Mouse (Mus musculus): ENCODE results near the gene Slc2a4. TPM values are rescaled to one million over a fixed set of nuclear protein-coding genes. Genes with fewer than 3 reads are reported as not detected.
"Not testable (repeated sequence)": the region's sequence is repeated elsewhere in the genome, so short reads cannot be mapped to it uniquely, and the experiment has no call there.

The Slc2a4 gene
- polyA plus RNA-seq, 1 experiment: not detected

DNA sequence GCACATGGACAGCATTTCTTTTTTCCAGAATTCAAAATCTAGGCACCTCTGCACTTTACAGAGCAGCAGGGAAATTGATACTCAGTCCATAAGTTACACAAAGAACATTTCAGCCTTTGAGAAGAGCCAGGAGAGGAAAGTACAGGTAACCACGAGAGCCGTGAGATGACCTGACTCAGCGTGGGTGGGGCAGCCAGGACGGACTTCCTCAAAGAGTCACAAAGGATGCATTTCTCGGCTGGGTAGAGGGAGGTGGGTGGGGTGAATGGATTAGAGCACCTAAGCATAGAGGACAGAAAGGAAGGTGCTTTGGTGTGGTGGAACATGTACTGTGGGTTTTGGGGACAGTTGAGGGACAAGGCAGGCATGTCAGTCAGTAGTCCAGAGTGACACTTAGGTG is 13.9 kb upstream of the Slc2a4 start:
- H3K4me1 ChIP-seq (ENCODE audit: control insufficient read depth, insufficient read depth, low read length): no peaks in the 10 kb centered on the region
- no peak overlapping the region for H3K27ac ChIP-seq (ENCODE audit: insufficient read depth, low read depth, low read length)
- TF ChIP-seq CTCF (IDR thresholded peaks at IDR 0.05; ENCODE audit: low read depth, low read length) (no peak), POLR2A (IDR thresholded peaks at IDR 0.05; ENCODE audit: borderline replicate concordance, low read depth, low read length) (no peak)
- no peak overlapping the region for H3K4me3 ChIP-seq (ENCODE audit: insufficient read depth, low read length)

DNA sequence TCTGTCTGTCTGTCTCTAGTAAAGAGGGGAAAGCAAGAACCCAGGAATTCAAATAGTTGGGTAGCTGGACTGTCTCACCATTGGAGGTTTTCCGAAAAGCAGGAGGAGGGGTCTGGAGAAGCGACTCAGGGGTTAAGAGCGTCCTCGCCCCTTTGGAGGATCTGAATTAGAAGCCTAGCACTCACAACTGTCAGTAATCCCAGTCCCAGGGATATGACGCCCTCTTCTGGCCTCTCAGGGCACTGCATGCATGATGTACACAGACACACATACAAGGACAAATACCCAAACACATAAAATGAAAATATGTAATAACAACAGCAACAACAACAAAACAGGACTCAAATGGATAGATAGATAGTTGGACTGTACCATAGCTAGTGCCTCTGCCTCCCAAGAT is 12.6 kb upstream of the Slc2a4 start:
- TF ChIP-seq POLR2A (IDR thresholded peaks at IDR 0.05; ENCODE audit: borderline replicate concordance, low read depth, low read length) (no peak), CTCF (IDR thresholded peaks at IDR 0.05; ENCODE audit: low read depth, low read length) (peak; percentile 54; the same call in 1 of the 2 replicates)
- H3K4me3 ChIP-seq (ENCODE audit: insufficient read depth, low read length): no peak overlapping the region
- H3K4me1 ChIP-seq (ENCODE audit: control insufficient read depth, insufficient read depth, low read length): no peaks in the 10 kb centered on the region
- H3K27ac ChIP-seq (ENCODE audit: insufficient read depth, low read depth, low read length): no peak overlapping the region

DNA sequence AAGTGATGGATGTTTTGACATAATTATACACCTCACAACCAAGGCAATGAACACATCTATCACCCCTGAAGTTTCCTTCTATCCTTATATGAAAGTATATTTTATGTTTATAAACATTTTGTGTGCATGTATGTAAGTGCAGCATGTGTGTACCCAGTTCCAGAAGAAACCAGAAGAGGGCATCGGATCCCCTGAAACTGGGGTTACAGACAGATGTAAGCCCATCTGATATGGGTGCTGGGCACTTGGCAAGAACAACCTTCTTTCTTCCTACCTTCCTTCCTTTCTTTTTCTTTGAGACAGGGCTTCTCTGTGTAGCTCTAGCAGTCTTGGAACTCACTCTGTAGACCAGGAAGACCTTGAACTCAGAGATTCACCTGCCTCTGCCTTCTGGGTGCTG is 8.2 kb upstream of the Slc2a4 start:
- no peak overlapping the region for H3K4me3 ChIP-seq (ENCODE audit: insufficient read depth, low read length)
- no peak for TF ChIP-seq POLR2A (IDR thresholded peaks at IDR 0.05; ENCODE audit: borderline replicate concordance, low read depth, low read length)
- TF ChIP-seq CTCF (IDR thresholded peaks at IDR 0.05; ENCODE audit: low read depth, low read length): no peak
- H3K4me1 ChIP-seq (ENCODE audit: control insufficient read depth, insufficient read depth, low read length): no peaks in the 10 kb centered on the region
- no peak overlapping the region for H3K27ac ChIP-seq (ENCODE audit: insufficient read depth, low read depth, low read length)

DNA sequence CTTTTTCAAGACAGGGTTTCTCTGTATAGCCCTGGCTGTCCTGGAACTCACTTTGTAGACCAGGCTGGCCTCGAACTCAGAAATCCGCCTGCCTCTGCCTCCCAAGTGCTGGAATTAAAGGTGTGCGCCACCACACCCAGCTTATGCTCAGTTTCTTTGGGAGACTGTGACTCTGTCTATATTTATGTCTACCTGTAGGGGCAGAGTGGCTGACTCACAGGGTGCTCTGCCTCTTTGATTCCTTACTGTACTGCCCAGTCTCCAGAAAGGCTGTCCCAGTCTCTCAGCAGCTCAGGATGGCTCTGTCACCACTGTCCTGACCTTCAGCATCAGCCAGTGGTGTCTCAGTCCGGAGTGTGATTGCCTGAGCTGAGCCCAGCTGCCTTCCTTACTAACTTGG is 7.6 kb upstream of the Slc2a4 start:
- H3K4me1 ChIP-seq (ENCODE audit: control insufficient read depth, insufficient read depth, low read length); H3K27ac ChIP-seq (ENCODE audit: insufficient read depth, low read depth, low read length); H3K4me3 ChIP-seq (ENCODE audit: insufficient read depth, low read length): not testable (repeated sequence)

DNA sequence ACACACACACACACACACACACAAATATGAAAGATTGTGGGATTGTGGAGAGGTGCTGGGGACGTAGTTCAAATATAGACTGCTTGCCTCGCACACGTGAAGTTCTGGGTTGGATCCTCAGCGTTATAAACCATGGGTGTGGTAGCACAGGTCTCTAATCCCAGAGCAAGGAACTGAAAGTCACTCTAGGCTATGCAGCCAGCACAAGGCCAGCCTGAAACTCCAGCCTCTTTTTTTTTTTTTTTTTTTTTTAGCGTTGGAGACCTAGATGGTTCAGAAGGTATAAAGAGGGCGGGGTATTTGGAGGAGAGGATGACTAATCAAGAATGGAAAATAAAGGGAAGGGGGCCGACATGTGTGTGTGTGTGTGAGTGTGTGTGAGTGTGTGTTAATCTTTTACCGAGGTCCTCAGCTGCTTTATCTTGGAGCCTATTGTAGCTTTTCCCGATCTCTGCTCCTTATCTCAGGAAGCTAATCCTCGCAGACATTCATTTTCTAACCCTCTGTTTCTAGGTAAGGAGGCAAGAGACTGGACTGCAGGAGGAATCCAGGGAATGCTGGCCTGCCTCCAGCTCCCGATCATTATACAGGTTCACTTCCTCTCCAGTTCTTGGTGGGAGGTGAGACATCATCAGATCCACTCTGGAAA is 5.4 kb upstream of the Slc2a4 start:
- H3K4me1 ChIP-seq (ENCODE audit: control insufficient read depth, insufficient read depth, low read length): peaks cover 4% of the 10 kb centered on the region; the same call in 1 of the 2 replicates
- no peak overlapping the region for H3K27ac ChIP-seq (ENCODE audit: insufficient read depth, low read depth, low read length)
- TF ChIP-seq POLR2A (IDR thresholded peaks at IDR 0.05; ENCODE audit: borderline replicate concordance, low read depth, low read length) (no peak), CTCF (IDR thresholded peaks at IDR 0.05; ENCODE audit: low read depth, low read length) (no peak)
- H3K4me3 ChIP-seq (ENCODE audit: insufficient read depth, low read length): no peak overlapping the region

DNA sequence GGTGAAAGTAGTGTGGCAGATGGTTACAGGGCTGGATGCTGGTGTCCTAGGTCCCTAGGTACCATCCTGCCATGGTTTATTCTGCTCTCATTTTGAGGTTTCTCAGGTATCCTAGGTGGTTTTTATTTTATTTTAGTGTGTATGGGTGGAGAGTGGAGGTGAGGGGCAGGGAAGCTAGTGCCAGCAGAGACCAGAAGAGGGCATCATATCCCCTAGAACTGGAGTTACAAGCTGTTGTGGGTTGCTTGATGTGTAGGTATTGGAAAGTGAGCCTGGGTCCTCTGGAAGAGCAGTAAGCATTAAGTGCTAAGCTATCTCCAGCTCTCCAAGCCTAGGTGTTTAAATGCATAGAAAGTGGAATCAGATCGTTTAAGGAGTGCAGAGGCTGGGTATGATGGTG is 4.3 kb upstream of the Slc2a4 start:
- Histone ChIP-seq H3K4me3 (ENCODE audit: insufficient read depth, low read length) (no peak overlapping the region), H3K4me1 (ENCODE audit: control insufficient read depth, insufficient read depth, low read length) (peaks cover 5% of the 10 kb centered on the region; the same call in 1 of the 2 replicates), H3K27ac (ENCODE audit: insufficient read depth, low read depth, low read length) (no peak overlapping the region)
- TF ChIP-seq CTCF (IDR thresholded peaks at IDR 0.05; ENCODE audit: low read depth, low read length) (no peak), POLR2A (IDR thresholded peaks at IDR 0.05; ENCODE audit: borderline replicate concordance, low read depth, low read length) (no peak)

DNA sequence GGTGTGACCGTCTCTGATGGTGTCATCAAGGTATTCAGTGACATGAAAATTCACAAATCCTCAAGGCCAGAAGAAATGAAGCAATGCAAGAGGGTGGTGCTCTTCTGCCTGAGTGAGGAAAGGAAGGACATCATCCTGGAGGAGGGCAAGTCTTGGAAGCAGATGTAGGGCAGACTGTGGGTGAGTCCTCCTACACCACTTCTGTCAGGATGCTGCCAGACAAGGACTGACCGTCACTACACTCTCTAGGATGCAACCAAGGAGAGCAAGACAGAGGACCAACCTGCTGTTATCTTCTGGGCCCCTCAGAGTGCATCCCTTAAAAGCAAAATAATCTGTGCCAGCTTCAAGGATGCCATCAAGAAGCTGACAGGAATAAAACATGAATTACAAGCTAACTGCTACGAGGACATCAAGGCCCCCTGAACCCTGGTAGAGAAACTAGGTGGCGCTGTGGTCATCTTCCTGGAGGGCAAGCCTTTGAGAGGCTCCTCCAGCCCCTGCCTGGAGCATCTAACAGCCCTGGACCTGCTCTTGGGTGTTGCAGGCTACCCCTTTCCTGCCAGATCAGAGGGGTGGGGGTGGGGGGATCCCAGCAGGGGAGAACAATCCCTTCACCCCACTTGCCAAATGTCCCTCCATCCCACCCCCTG is 2.9 kb upstream of the Slc2a4 start:
- Histone ChIP-seq H3K4me3 (ENCODE audit: insufficient read depth, low read length) (no peak overlapping the region), H3K27ac (ENCODE audit: insufficient read depth, low read depth, low read length) (no peak overlapping the region), H3K4me1 (ENCODE audit: control insufficient read depth, insufficient read depth, low read length) (peaks cover 5% of the 10 kb centered on the region; the same call in 1 of the 2 replicates)
- peak; percentile 13; the same call in 1 of the 2 replicates for TF ChIP-seq CTCF (IDR thresholded peaks at IDR 0.05; ENCODE audit: low read depth, low read length)
- no peak for TF ChIP-seq POLR2A (IDR thresholded peaks at IDR 0.05; ENCODE audit: borderline replicate concordance, low read depth, low read length)

DNA sequence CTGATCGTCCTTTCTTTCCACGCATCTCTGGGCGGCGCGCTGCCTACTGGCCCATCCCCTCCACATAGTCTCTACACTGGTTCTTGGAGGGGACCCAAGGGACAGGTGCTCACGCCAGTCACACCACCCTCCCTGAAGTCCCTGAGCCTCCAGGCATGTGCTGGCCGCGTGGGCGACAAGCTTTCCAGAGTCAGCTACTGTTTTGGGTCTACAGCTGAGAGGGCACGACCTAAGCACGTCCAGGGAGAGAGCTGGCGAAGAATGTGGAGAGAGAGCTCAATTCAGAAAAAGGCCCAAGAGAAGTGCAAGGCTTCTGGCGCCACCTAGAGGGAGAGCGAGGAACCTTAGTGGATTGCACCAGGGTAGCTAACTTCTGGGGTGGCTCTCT is 769 bp upstream of the Slc2a4 start:
- peaks cover 5% of the 10 kb centered on the region; the same call in 1 of the 2 replicates for H3K4me1 ChIP-seq (ENCODE audit: control insufficient read depth, insufficient read depth, low read length)
- H3K4me3 ChIP-seq (ENCODE audit: insufficient read depth, low read length): peak overlapping the region; percentile 41
- no peak overlapping the region for H3K27ac ChIP-seq (ENCODE audit: insufficient read depth, low read depth, low read length)
- TF ChIP-seq CTCF (IDR thresholded peaks at IDR 0.05; ENCODE audit: low read depth, low read length): peak; percentile 76
- no peak for TF ChIP-seq POLR2A (IDR thresholded peaks at IDR 0.05; ENCODE audit: borderline replicate concordance, low read depth, low read length)

DNA sequence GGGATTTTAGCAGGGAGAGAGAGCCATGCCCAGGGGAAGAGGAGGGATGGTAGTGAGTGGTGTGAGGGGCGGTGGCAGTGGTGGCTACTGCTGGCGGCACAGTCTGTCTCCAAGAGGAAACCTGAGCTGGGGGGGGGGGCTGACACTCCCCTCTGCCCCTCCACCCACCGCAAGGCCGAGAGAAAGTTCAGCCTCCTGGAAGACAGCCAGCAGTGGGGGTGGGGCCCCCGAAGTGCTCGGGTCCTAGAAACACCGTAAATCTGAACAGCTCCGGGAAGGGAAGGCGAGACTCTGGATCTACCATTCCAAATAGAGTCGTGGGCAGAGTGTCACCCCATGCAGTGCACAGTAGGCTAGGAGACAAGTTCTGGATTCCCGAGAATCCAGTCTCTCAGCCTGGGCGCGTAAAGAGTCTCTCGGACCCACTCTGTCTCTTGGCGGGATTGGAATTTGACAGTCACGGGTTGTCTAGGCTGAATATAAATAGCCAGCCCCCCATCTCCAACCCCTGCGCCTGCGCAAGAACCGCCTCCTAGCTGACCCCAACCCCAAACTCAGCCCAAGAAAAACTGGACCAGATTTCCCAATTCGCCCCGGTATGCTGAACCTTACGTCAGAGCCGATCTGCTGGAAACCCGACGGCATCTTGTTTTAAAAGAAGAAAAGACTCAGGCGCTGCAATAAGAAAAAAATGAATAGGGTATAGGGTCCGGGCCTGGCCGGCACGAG is 487 bp downstream of the Slc2a4 start:
- H3K4me3 ChIP-seq (ENCODE audit: insufficient read depth, low read length): peak overlapping the region; percentile 6; the same call in 1 of the 2 replicates
- H3K4me1 ChIP-seq (ENCODE audit: control insufficient read depth, insufficient read depth, low read length): peaks cover 5% of the 10 kb centered on the region; the same call in 1 of the 2 replicates
- TF ChIP-seq POLR2A (IDR thresholded peaks at IDR 0.05; ENCODE audit: borderline replicate concordance, low read depth, low read length) (no peak), CTCF (IDR thresholded peaks at IDR 0.05; ENCODE audit: low read depth, low read length) (no peak)
- H3K27ac ChIP-seq (ENCODE audit: insufficient read depth, low read depth, low read length): no peak overlapping the region
